Comparison of ENCODE assay signal across 8 mouse cellular contexts in the genomic region with DNA sequence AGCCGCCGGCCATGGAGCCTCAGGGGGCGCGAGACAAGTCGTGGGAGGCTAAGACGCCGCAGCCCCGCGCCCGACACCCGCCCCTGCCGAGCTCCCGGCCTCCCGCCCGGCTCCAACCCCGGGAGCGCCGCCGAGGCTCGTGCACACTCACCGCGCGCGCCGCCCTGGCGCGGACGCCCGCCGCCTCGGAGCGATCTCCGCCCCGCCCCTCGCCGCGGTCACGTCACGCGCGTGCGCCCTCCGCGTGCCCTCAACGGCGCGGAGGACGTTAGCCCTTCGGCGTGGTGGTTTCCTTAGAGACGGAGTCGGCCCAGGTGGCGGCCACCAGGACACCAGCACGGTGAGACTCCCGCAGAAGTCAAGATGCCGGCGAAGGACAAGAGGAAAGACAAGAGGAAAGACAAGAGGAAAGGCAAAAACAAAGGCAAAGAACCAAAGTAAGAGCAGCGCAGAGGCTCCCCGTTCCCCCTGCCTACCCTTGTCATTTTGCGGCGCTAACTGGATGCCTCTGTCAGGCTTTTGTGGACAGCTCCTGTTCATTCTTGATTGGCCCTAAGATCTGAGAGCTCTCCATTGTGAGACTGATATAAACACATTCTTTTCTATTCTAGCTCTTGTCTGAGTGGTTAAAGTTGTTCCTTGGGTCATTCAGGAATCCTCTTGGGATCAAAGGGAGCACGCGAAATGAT. TPM values are rescaled to one million over a fixed set of nuclear protein-coding genes. Genes with fewer than 3 reads are reported as not detected.
DNase-seq lines count a peak whose midpoint lies in the region; ATAC-seq lines count a peak whose summit lies in the region.

TSS of gene Entpd5 (minus strand) at position 211 of the 689 bp plus-strand sequence.
TSS of gene Bbof1 (plus strand) at position 253 of the 689 bp plus-strand sequence.

- H3K4me3 ChIP-seq in hindbrain, embryonic 13.5 days: peak within 1 kb of the TSS; percentile 72

- 0 out of 2 replicates have a peak, but pooled peaks cover 4% of the 10 kb centered on the region for H3K27me3 ChIP-seq in hindbrain, embryonic 13.5 days

- ATAC-seq in hindbrain, embryonic 13.5 days (ENCODE audit: low FRiP score): peak; percentile 93

- H3K36me3 ChIP-seq in hindbrain, embryonic 13.5 days: no peaks in the 10 kb centered on the region

- DNase-seq in Muller cell, postnatal 12 days (ENCODE audit: inconsistent ontology term): peak; percentile 92
- DNase-seq in cerebellum, adult 9-11 months: peak; percentile 93
- peak; percentile 78 to 88 for DNase-seq in frontal cortex, postnatal 10 days (ENCODE audit: low spot score in 2 of 2)
- DNase-seq in layer of hippocampus, postnatal 25 days (ENCODE audit: extremely low spot score in 1 of 2, low spot score in 1 of 2): peak; percentile 88 to 93
- peak; percentile 90 for DNase-seq in lung, postnatal 25 days (ENCODE audit: low spot score)
- peak; percentile 90 for DNase-seq in retina, embryonic 14.5 days (ENCODE audit: low spot score)
- DNase-seq in thymus, postnatal 4 days: peak; percentile 97

- H3K4me1 ChIP-seq in hindbrain, embryonic 13.5 days (replicated peaks): peaks cover 11% of the 10 kb centered on the region

- peak within 1 kb of the TSS; percentile 74 for H3K4me2 ChIP-seq in hindbrain, embryonic 13.5 days

- 1% methylated on average over 57 of the region's 63 CpGs for WGBS in hindbrain, embryonic 13.5 days

- peak within 1 kb of the TSS; percentile 87 for H3K9ac ChIP-seq in hindbrain, embryonic 13.5 days

- peak within 1 kb of the TSS; percentile 94 for H3K27ac ChIP-seq in hindbrain, embryonic 13.5 days

- H3K9me3 ChIP-seq in hindbrain, embryonic 13.5 days: no peaks in the 10 kb centered on the region

RNA-seq across cellular contexts. Expression of gene Entpd5, which starts in this region (rescaled TPM):
- polyA plus RNA-seq in hindbrain, embryonic 13.5 days (2015; fragmentation: Nextera tagmentation; extraction: Ambion mirVana): 11.4 and 13.0 TPM in 2 replicates
- total RNA-seq in layer of hippocampus, postnatal 25 days (2021): 10 to 100 TPM; 24.8 to 27.0 TPM

RNA-seq across cellular contexts. Expression of gene Bbof1, which starts in this region (rescaled TPM):
- polyA plus RNA-seq in hindbrain, embryonic 13.5 days (2015; fragmentation: Nextera tagmentation; extraction: Ambion mirVana): 4.0 TPM in 2 replicates
- 10 to 100 TPM in 1 of 2 experiments, 1 to 10 TPM in 1; 7.0 to 11.0 TPM for total RNA-seq in layer of hippocampus, postnatal 25 days (2021)

Comparison
In these comparisons a context has a peak if more than half of its experiments do, and no peak if none do; other contexts are left out.
1. Peak in every context shown above with its lines: DNase-seq, ATAC-seq, H3K4me3 ChIP-seq and H3K27ac ChIP-seq.